Mouse (Mus musculus) liver, embryonic 14.5 days (tissue): ENCODE measurements around the gene Slc5a10.

ENCODE experiments used
- CTCF ChIP-seq: IDR thresholded peaks from 2 replicates; pipeline ENCODE4 v1.5.1; 2016; ENCODE audit warnings: antibody characterized with exemption, low read depth, control low read depth
- EP300 ChIP-seq: IDR thresholded peaks from 2 replicates; pipeline ENCODE4 v1.6.1; 2016; ENCODE audit warnings: antibody characterized with exemption, low read depth

DNA sequence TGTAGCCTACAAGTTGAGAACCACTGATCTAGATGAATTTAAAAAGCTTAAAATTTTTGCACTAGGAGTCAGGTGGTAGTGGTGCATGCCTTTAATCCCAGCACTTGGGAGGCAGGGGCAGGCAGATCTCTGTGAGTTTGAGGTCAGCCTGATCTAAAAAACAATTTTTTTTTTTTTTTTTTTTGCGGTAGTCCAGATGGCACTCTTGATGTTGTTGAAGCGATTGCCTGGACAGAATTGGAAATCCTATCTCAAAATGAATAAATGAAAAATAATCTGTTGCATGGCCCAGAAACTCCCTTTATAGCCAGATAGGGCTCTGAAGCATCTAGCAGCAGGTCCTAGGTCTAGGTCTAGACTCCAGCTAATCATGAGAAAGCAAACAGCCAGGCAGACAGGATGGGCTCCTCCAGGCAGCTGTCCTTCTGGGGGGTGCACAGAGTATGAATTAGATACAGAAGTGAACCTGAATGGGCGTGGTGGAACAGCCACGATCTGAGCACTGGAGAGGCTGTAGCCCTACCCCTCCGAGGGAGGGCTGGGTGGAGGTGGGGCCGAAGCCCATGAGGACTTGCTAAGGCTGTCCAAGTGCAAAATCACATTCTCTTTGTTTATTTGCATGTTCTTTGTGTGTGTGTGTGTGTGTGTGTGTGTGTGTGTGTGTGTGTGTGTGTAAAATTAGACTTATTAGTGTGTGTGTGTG is 64.3 kb downstream of the Slc5a10 start:
- no peak for TF ChIP-seq EP300
- TF ChIP-seq CTCF: no peak
